In the genomic region with DNA sequence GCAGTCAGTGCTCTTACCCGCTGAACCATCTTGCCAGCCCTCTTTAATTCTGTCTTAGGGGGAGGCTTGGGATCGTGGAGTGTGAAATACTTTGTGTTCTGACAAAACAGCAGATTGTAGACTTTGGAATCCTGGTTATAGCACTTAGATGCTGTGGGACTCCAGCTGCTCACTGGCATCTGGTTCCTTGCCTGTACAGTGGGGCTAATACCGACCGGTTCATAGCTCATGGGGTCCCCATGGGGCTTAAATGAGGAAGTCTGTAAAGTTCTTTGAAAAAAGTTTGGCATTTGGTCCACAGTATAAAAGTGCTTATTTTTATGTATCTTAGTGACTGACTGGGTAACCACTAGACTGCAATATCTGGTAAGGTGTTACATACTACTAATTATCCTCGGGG, we compare ENCODE assay signal across 8 mouse cellular contexts. TPM values are rescaled to one million over a fixed set of nuclear protein-coding genes. Genes with fewer than 3 reads are reported as not detected.
A peak's percentile ranks its signal among the peaks of the same experiment; 100 is the strongest.
DNase-seq lines count a peak whose midpoint lies in the region; ATAC-seq and TF ChIP-seq lines count a peak whose summit lies in the region.

No protein-coding gene starts in this region.

- H3K4me3 ChIP-seq in kidney, postnatal 0 days (replicated peaks; ENCODE audit: low read depth, low read length), result peak overlapping the region; percentile 96
- peak overlapping the region; percentile 99 for H3K4me3 ChIP-seq in embryonic facial prominence, embryonic 14.5 days (ENCODE audit: low read depth, low read length)
- peak overlapping the region; percentile 61 for H3K4me3 ChIP-seq in intestine, postnatal 0 days (ENCODE audit: low read depth, low read length)
- H3K4me3 ChIP-seq in neural tube, embryonic 14.5 days (ENCODE audit: low read depth, low read length), result no peak overlapping the region

- no peak overlapping the region for H3K9ac ChIP-seq in kidney, postnatal 0 days (ENCODE audit: low read depth, low read length)
- H3K9ac ChIP-seq in embryonic facial prominence, embryonic 14.5 days (ENCODE audit: low read depth, low read length), result peak overlapping the region; percentile 8; the same call in 1 of the 2 replicates
- no peak overlapping the region for H3K9ac ChIP-seq in intestine, postnatal 0 days (ENCODE audit: low read depth, low read length)
- no peak overlapping the region for H3K9ac ChIP-seq in neural tube, embryonic 14.5 days (replicated peaks; ENCODE audit: low read depth, low read length)

- TF ChIP-seq CTCF in kidney, postnatal 0 days (IDR thresholded peaks at IDR 0.05; ENCODE audit: low read depth), result no peak
- no peak for TF ChIP-seq CTCF in intestine, postnatal 0 days (IDR thresholded peaks at IDR 0.05; ENCODE audit: low read depth)

- H3K27me3 ChIP-seq in kidney, postnatal 0 days (ENCODE audit: insufficient read depth, low read length), result no peaks in the 10 kb centered on the region
- H3K27me3 ChIP-seq in embryonic facial prominence, embryonic 14.5 days (replicated peaks; ENCODE audit: control insufficient read depth, insufficient read depth, low read length), result no peaks in the 10 kb centered on the region
- H3K27me3 ChIP-seq in intestine, postnatal 0 days (replicated peaks; ENCODE audit: control insufficient read depth, insufficient read depth, low read length), result no peaks in the 10 kb centered on the region
- H3K27me3 ChIP-seq in neural tube, embryonic 14.5 days (ENCODE audit: control insufficient read depth, insufficient read depth, low read length), result peaks cover 3% of the 10 kb centered on the region; the same call in 1 of the 2 replicates

- 49% methylated on average over 5 of the region's 5 CpGs for WGBS in kidney, postnatal 0 days
- WGBS in embryonic facial prominence, embryonic 14.5 days, result 54% methylated on average over 5 of the region's 5 CpGs
- 27% methylated on average over 5 of the region's 5 CpGs for WGBS in intestine, postnatal 0 days
- 55% methylated on average over 5 of the region's 5 CpGs for WGBS in neural tube, embryonic 14.5 days

- H3K27ac ChIP-seq in kidney, postnatal 0 days, result no peak overlapping the region
- H3K27ac ChIP-seq in embryonic facial prominence, embryonic 14.5 days (replicated peaks; ENCODE audit: low read depth, low read length), result no peak overlapping the region
- no peak overlapping the region for H3K27ac ChIP-seq in intestine, postnatal 0 days (ENCODE audit: low read depth, low read length)
- H3K27ac ChIP-seq in neural tube, embryonic 14.5 days (ENCODE audit: low read depth, low read length), result no peak overlapping the region

- peaks cover 34% of the 10 kb centered on the region for H3K36me3 ChIP-seq in kidney, postnatal 0 days (ENCODE audit: insufficient read depth, low read length)
- H3K36me3 ChIP-seq in embryonic facial prominence, embryonic 14.5 days (ENCODE audit: control insufficient read depth, insufficient read depth, low read length), result peaks cover 67% of the 10 kb centered on the region
- peaks cover 35% of the 10 kb centered on the region for H3K36me3 ChIP-seq in intestine, postnatal 0 days (ENCODE audit: control insufficient read depth, insufficient read depth)
- peaks cover 26% of the 10 kb centered on the region for H3K36me3 ChIP-seq in neural tube, embryonic 14.5 days (ENCODE audit: control insufficient read depth, insufficient read depth, low read length)

- peaks cover 6% of the 10 kb centered on the region for H3K4me1 ChIP-seq in kidney, postnatal 0 days (replicated peaks; ENCODE audit: insufficient read depth, low read length)
- H3K4me1 ChIP-seq in embryonic facial prominence, embryonic 14.5 days (ENCODE audit: control insufficient read depth, insufficient read depth, low read length), result peaks cover 27% of the 10 kb centered on the region
- no peaks in the 10 kb centered on the region for H3K4me1 ChIP-seq in intestine, postnatal 0 days (replicated peaks; ENCODE audit: control insufficient read depth, insufficient read depth, low read length)
- H3K4me1 ChIP-seq in neural tube, embryonic 14.5 days (ENCODE audit: control insufficient read depth, insufficient read depth, low read length), result peaks cover 30% of the 10 kb centered on the region

- no peak for DNase-seq in kidney, postnatal 0 days (ENCODE audit: low spot score)
- DNase-seq in kidney, adult 18-20 months, result no peak
- DNase-seq in embryonic facial prominence, embryonic 14.5 days (ENCODE audit: low spot score), result no peak
- no peak for DNase-seq in spleen, adult 12 weeks (ENCODE audit: low spot score)
- no peak for DNase-seq in cerebellum, postnatal 10 days
- no peak for DNase-seq in adrenal gland, adult 8-10 months

- H3K9me3 ChIP-seq in kidney, postnatal 0 days (replicated peaks; ENCODE audit: low read length), result no peaks in the 10 kb centered on the region
- H3K9me3 ChIP-seq in embryonic facial prominence, embryonic 14.5 days (ENCODE audit: control insufficient read depth, low read length), result no peaks in the 10 kb centered on the region
- no peaks in the 10 kb centered on the region for H3K9me3 ChIP-seq in intestine, postnatal 0 days (ENCODE audit: control insufficient read depth)
- no peaks in the 10 kb centered on the region for H3K9me3 ChIP-seq in neural tube, embryonic 14.5 days (ENCODE audit: control insufficient read depth, low read length)

- H3K4me2 ChIP-seq in kidney, postnatal 0 days (ENCODE audit: low read length), result peak overlapping the region; percentile 95
- H3K4me2 ChIP-seq in embryonic facial prominence, embryonic 14.5 days (ENCODE audit: low read depth, low read length), result peak overlapping the region; percentile 82
- H3K4me2 ChIP-seq in intestine, postnatal 0 days (replicated peaks; ENCODE audit: low read depth), result peak overlapping the region; percentile 87
- peak overlapping the region; percentile 100; the same call in 1 of the 2 replicates for H3K4me2 ChIP-seq in neural tube, embryonic 14.5 days (ENCODE audit: low read depth, low read length)

- no peak for ATAC-seq in kidney, postnatal 0 days (replicated peaks; ENCODE audit: low FRiP score, low read depth)
- no peak for ATAC-seq in embryonic facial prominence, embryonic 14.5 days (ENCODE audit: low read depth)
- ATAC-seq in intestine, postnatal 0 days, result no peak
- ATAC-seq in neural tube, embryonic 14.5 days (ENCODE audit: low read depth), result no peak

RNA-seq across cellular contexts. Expression of a gene that starts 4.9 kb away (rescaled TPM):
- polyA plus RNA-seq in kidney, postnatal 0 days (2015; fragmentation: Nextera tagmentation; extraction: Ambion mirVana), result 27.2 and 29.5 TPM in 2 replicates
- 42.0 and 42.1 TPM in 2 replicates for polyA plus RNA-seq in embryonic facial prominence, embryonic 14.5 days (2014; fragmentation: Nextera tagmentation; extraction: Ambion mirVana)
- 28.5 and 33.0 TPM in 2 replicates for polyA plus RNA-seq in intestine, postnatal 0 days (2015; fragmentation: Nextera tagmentation; extraction: Ambion mirVana)
- polyA plus RNA-seq in neural tube, embryonic 14.5 days (2014; fragmentation: Nextera tagmentation; extraction: Ambion mirVana), result 25.9 and 37.1 TPM in 2 replicates
- 10 to 100 TPM; 67.1 to 80.6 (median 71.1) TPM for total RNA-seq in adrenal gland, adult 8-10 months (2022)

RNA-seq across cellular contexts. Expression of a gene that starts 28.2 kb away (rescaled TPM):
- polyA plus RNA-seq in kidney, postnatal 0 days (2015; fragmentation: Nextera tagmentation; extraction: Ambion mirVana), result 8.1 and 8.8 TPM in 2 replicates
- polyA plus RNA-seq in embryonic facial prominence, embryonic 14.5 days (2014; fragmentation: Nextera tagmentation; extraction: Ambion mirVana), result 4.4 and 6.3 TPM in 2 replicates
- 7.5 and 8.0 TPM in 2 replicates for polyA plus RNA-seq in intestine, postnatal 0 days (2015; fragmentation: Nextera tagmentation; extraction: Ambion mirVana)
- 25.5 and 27.9 TPM in 2 replicates for polyA plus RNA-seq in neural tube, embryonic 14.5 days (2014; fragmentation: Nextera tagmentation; extraction: Ambion mirVana)
- total RNA-seq in adrenal gland, adult 8-10 months (2022), result 10 to 100 TPM; 16.1 to 56.7 (median 33.1) TPM
